Mouse (Mus musculus): ENCODE measurements around the gene Bub1b. TPM values are rescaled to one million over a fixed set of nuclear protein-coding genes. Genes with fewer than 3 reads are reported as not detected.
"Not testable (repeated sequence)": the region's sequence is repeated elsewhere in the genome, so short reads cannot be mapped to it uniquely, and the experiment has no call there.

Bub1b gene
- total RNA-seq, 1 experiment from 2014 or later, result 19.5 TPM

- DNase-seq, result no peak
These were observed 20.0 kb downstream of the Bub1b start for GRCm38 (mm10) chr2:118618013-118618412.

- DNase-seq, result no peak
These were observed 22.1 kb downstream of the Bub1b start for GRCm38 (mm10) chr2:118620101-118620500.

GRCm38 (mm10) chr2:118620608-118621007 lies 22.6 kb downstream of the Bub1b start:
- no peak for DNase-seq

GRCm38 (mm10) chr2:118629276-118629675 lies 31.3 kb downstream of the Bub1b start:
- DNase-seq, result no peak

- DNase-seq, result no peak
These were observed 35.4 kb downstream of the Bub1b start for GRCm38 (mm10) chr2:118633441-118633840.

- DNase-seq, result no peak
These were observed 39.2 kb downstream of the Bub1b start for GRCm38 (mm10) chr2:118637258-118637657.

GRCm38 (mm10) chr2:118637888-118638526 lies 40.0 kb downstream of the Bub1b start:
- peak; percentile 83 for DNase-seq

GRCm38 (mm10) chr2:118638686-118639085 lies 40.7 kb downstream of the Bub1b start:
- DNase-seq, result no peak

- no peak for DNase-seq
These were observed 43.1 kb downstream of the Bub1b start for GRCm38 (mm10) chr2:118641147-118641546.

- no peak for DNase-seq
These were observed 44.4 kb downstream of the Bub1b start for GRCm38 (mm10) chr2:118642431-118642830.

- no peak for DNase-seq
These were observed 44.9 kb downstream of the Bub1b start for GRCm38 (mm10) chr2:118642942-118643341.

- DNase-seq, result no peak
These were observed 48.7 kb downstream of the Bub1b start for GRCm38 (mm10) chr2:118646665-118647064.

- not testable (repeated sequence) for DNase-seq
These were observed 52.7 kb downstream of the Bub1b start for GRCm38 (mm10) chr2:118650697-118651096.

GRCm38 (mm10) chr2:118656688-118657281 lies 58.8 kb downstream of the Bub1b start:
- no peak for DNase-seq

- no peak for DNase-seq
These were observed 60.4 kb downstream of the Bub1b start for GRCm38 (mm10) chr2:118658457-118658856.

GRCm38 (mm10) chr2:118659077-118659476 lies 61.1 kb downstream of the Bub1b start:
- peak; percentile 68 for DNase-seq

- no peak for DNase-seq
These were observed 61.5 kb downstream of the Bub1b start for GRCm38 (mm10) chr2:118659493-118659892.

- peak; percentile 70 for DNase-seq
These were observed 62.0 kb downstream of the Bub1b start for GRCm38 (mm10) chr2:118659998-118660452.

GRCm38 (mm10) chr2:118661891-118662290 lies 63.9 kb downstream of the Bub1b start:
- no peak for DNase-seq

GRCm38 (mm10) chr2:118662902-118663803 lies 65.1 kb downstream of the Bub1b start, which contains the start of gene Pak6:
Gene Pak6 (plus strand): TSS chr2:118663303.
- DNase-seq, result peak; percentile 74

- DNase-seq, result peak; percentile 64
These were observed 66.1 kb downstream of the Bub1b start for GRCm38 (mm10) chr2:118663804-118664766.
